Mouse (Mus musculus) heart, embryonic 16.5 days (tissue): ENCODE results near the gene Fgg. TPM values are rescaled to one million over a fixed set of nuclear protein-coding genes. Genes with fewer than 3 reads are reported as not detected.

Experiments
- ATAC-seq: fragments of 200-750 bp; cut with Nextera tagmentation; replicated peaks from 2 replicates; pipeline ENCODE4 v1.8.0; 2017; ENCODE audit warnings: moderate number of reproducible peaks; ENCODE audit not compliant: insufficient read depth, low FRiP score; ENCODE audit errors: extremely low read depth
- H3K27ac ChIP-seq: fragments of 300-500 bp; sonication (generic); 2 replicates; pipeline ENCODE4 v1.5.1; 2014; ENCODE audit warnings: mild to moderate bottlenecking, low read length, control low read depth, moderate library complexity
- H3K27me3 ChIP-seq: fragments of 300-500 bp; sonication (generic); 2 replicates; pipeline ENCODE4 v1.6.1; 2014; ENCODE audit warnings: low read length, mixed read lengths; ENCODE audit not compliant: control insufficient read depth, insufficient read depth
- H3K36me3 ChIP-seq: fragments of 300-500 bp; sonication (generic); 2 replicates; pipeline ENCODE4 v1.6.1; 2014; ENCODE audit not compliant: control insufficient read depth, insufficient read depth
- H3K4me1 ChIP-seq: fragments of 300-500 bp; sonication (generic); 2 replicates; pipeline ENCODE4 v1.6.1; 2014; ENCODE audit warnings: low read length, mixed read lengths; ENCODE audit not compliant: control insufficient read depth, insufficient read depth
- H3K4me2 ChIP-seq: fragments of 300-500 bp; sonication (generic); 2 replicates; pipeline ENCODE4 v1.6.1; 2014; ENCODE audit warnings: low read depth, mild to moderate bottlenecking, control low read depth, low read length
- H3K4me3 ChIP-seq: fragments of 300-500 bp; sonication (generic); 2 replicates; pipeline ENCODE4 v1.5.1; 2014; ENCODE audit warnings: mild to moderate bottlenecking, control low read depth, low read length
- H3K9ac ChIP-seq: fragments of 300-500 bp; sonication (generic); 2 replicates; pipeline ENCODE4 v1.6.1; 2014; ENCODE audit warnings: low read length, control low read depth
- H3K9me3 ChIP-seq: fragments of 300-500 bp; sonication (generic); replicated peaks from 2 replicates; pipeline ENCODE4 v1.6.1; 2016; ENCODE audit warnings: low read length; ENCODE audit not compliant: control insufficient read depth
- WGBS: fragments of 180-500 bp; shearing (Covaris S2); extraction: QIAGEN DNeasy Blood & Tissue Kit; methylation state at CpG from one replicate; pipeline ENCODE4 v1.1.7; 2014; 5-methylcytosine and 5-hydroxymethylcytosine counted together
- polyA plus RNA-seq: library from polyadenylated mRNA; unstranded; fragments of >200 nt; fragmentation: Nextera tagmentation; extraction: Ambion mirVana; gene quantifications from 2 replicates; pipeline ENCODE4 v1.2.1, GENCODE M21; 2015

Fgg gene
- polyA plus RNA-seq, 1 experiment from 2014 or later, result 0.91 TPM

GRCm38 (mm10) chr3:83054759-83055158, 47.2 kb downstream of the Fgg start:
- Histone ChIP-seq H3K9me3 (no peaks in the 10 kb centered on the region), H3K36me3 (peaks cover 16% of the 10 kb centered on the region), H3K9ac (no peak overlapping the region), H3K4me3 (peak overlapping the region; percentile 47), H3K27me3 (no peaks in the 10 kb centered on the region), H3K4me1 (peaks cover 9% of the 10 kb centered on the region), H3K27ac (no peak overlapping the region), H3K4me2 (peak overlapping the region; percentile 55)
- 22% methylated on average over 13 of the region's 13 CpGs for WGBS
- ATAC-seq, result no peak

GRCm38 (mm10) chr3:83055281-83056038, 47.9 kb downstream of the Fgg start, which contains the start of gene Plrg1:
Plrg1 (plus strand) TSS chr3:83055522.
- peak within 1 kb of the TSS; percentile 88 for H3K4me3 ChIP-seq
- H3K27ac ChIP-seq, result peak within 1 kb of the TSS; percentile 73
- peak within 1 kb of the TSS; percentile 91 for H3K9ac ChIP-seq
- peak within 1 kb of the TSS; percentile 95 for H3K4me2 ChIP-seq
- ATAC-seq, result peak; percentile 100
- 0% methylated on average over 61 of the region's 61 CpGs for WGBS
- no peaks in the 10 kb centered on the region for H3K9me3 ChIP-seq
- H3K27me3 ChIP-seq, result no peaks in the 10 kb centered on the region
- H3K36me3 ChIP-seq, result peaks cover 22% of the 10 kb centered on the region
- H3K4me1 ChIP-seq, result peaks cover 9% of the 10 kb centered on the region

- H3K36me3 ChIP-seq, result peaks cover 36% of the 10 kb centered on the region
- H3K4me3 ChIP-seq, result no peak overlapping the region
- no peaks in the 10 kb centered on the region for H3K27me3 ChIP-seq
- no peaks in the 10 kb centered on the region for H3K9me3 ChIP-seq
- ATAC-seq, result no peak
- no peak overlapping the region for H3K9ac ChIP-seq
- H3K4me1 ChIP-seq, result peaks cover 9% of the 10 kb centered on the region
- WGBS, result 93% methylated on average over 2 of the region's 2 CpGs
- no peak overlapping the region for H3K27ac ChIP-seq
- no peak overlapping the region for H3K4me2 ChIP-seq
These were observed 49.5 kb downstream of the Fgg start for GRCm38 (mm10) chr3:83057046-83057445.

Other genes starting within 250 kb of the Fgg start
- gene Rbm46, start 131.2 kb upstream of the Fgg start, polyA plus RNA-seq, result 1.4 and 1.6 TPM in 2 replicates
- gene Lrat, start 103.8 kb upstream of the Fgg start, polyA plus RNA-seq, result 0.14 and 0.20 TPM in 2 replicates
- gene Fga, start 18.4 kb downstream of the Fgg start, polyA plus RNA-seq, result 1.0 and 1.3 TPM in 2 replicates
- gene Fgb, start 42.1 kb downstream of the Fgg start, polyA plus RNA-seq, result 0.34 and 0.45 TPM in 2 replicates
- gene Plrg1, start 47.8 kb downstream of the Fgg start, polyA plus RNA-seq, result 59.5 and 62.6 TPM in 2 replicates
- 0.11 and 0.19 TPM in 2 replicates for gene Dchs2, start 120.2 kb downstream of the Fgg start, polyA plus RNA-seq